Mouse (Mus musculus) left cerebral cortex, adult 11 months (tissue): Measurements from ENCODE around the gene Pabpn1l.

Experiments
- DNase-seq: peaks from one replicate; pipeline ENCODE4 v3.0.0; 2022; ENCODE audit warnings: low spot score

Gene Pabpn1l

GRCm38 (mm10) chr8:122617947-122618546 is 4.5 kb downstream of the Pabpn1l start:
- DNase-seq = peak; percentile 48

GRCm38 (mm10) chr8:122616181-122616905 is 6.2 kb downstream of the Pabpn1l start:
- DNase-seq = no peak

GRCm38 (mm10) chr8:122611295-122612133 is 11.0 kb downstream of the Pabpn1l start, which contains the start of the genes Galns and Trappc2l:
TSS of gene Galns (minus strand) at chr8:122611463.
TSS of gene Trappc2l (plus strand) at chr8:122611640.
- peak; percentile 94 for DNase-seq

GRCm38 (mm10) chr8:122610612-122611277 is 11.8 kb downstream of the Pabpn1l start:
- no peak for DNase-seq

- DNase-seq = no peak
Observed at GRCm38 (mm10) chr8:122610209-122610608, 12.3 kb downstream of the Pabpn1l start.

GRCm38 (mm10) chr8:122606810-122607209 is 15.7 kb downstream of the Pabpn1l start:
- DNase-seq = no peak

- no peak for DNase-seq
Observed at GRCm38 (mm10) chr8:122605367-122605766, 17.2 kb downstream of the Pabpn1l start.

- DNase-seq = no peak
Observed at GRCm38 (mm10) chr8:122604640-122605039, 17.9 kb downstream of the Pabpn1l start.

GRCm38 (mm10) chr8:122600666-122601065 is 21.9 kb downstream of the Pabpn1l start:
- no peak for DNase-seq

- DNase-seq = no peak
Observed at GRCm38 (mm10) chr8:122596031-122596430, 26.5 kb downstream of the Pabpn1l start.

GRCm38 (mm10) chr8:122593783-122594507 is 28.6 kb downstream of the Pabpn1l start:
- DNase-seq = no peak

- no peak for DNase-seq
Observed at GRCm38 (mm10) chr8:122593240-122593639, 29.3 kb downstream of the Pabpn1l start.

GRCm38 (mm10) chr8:122586749-122587148 is 35.8 kb downstream of the Pabpn1l start:
- DNase-seq = no peak

GRCm38 (mm10) chr8:122586171-122586570 is 36.4 kb downstream of the Pabpn1l start:
- DNase-seq = no peak

- no peak for DNase-seq
Observed at GRCm38 (mm10) chr8:122585411-122585891, 37.1 kb downstream of the Pabpn1l start.

GRCm38 (mm10) chr8:122584981-122585380 is 37.6 kb downstream of the Pabpn1l start:
- DNase-seq = no peak

GRCm38 (mm10) chr8:122580926-122581325 is 41.6 kb downstream of the Pabpn1l start:
- DNase-seq = no peak

GRCm38 (mm10) chr8:122579196-122579595 is 43.3 kb downstream of the Pabpn1l start:
- DNase-seq = no peak

- DNase-seq = no peak
Observed at GRCm38 (mm10) chr8:122577116-122577515, 45.4 kb downstream of the Pabpn1l start.

- peak; percentile 90 for DNase-seq
Observed at GRCm38 (mm10) chr8:122576648-122577022, 45.9 kb downstream of the Pabpn1l start, which contains the start of gene Aprt. TSS of gene Aprt (minus strand) at chr8:122576909.
